Mouse (Mus musculus) hindbrain, embryonic 12.5 days (tissue): Measurements from ENCODE around the gene Cd300lg. TPM values are rescaled to one million over a fixed set of nuclear protein-coding genes. Genes with fewer than 3 reads are reported as not detected.

ENCODE experiments used
- ATAC-seq: fragments of 200-750 bp; cut with Nextera tagmentation; 2 replicates; pipeline ENCODE4 v1.8.0; 2017; ENCODE audit warnings: moderate TSS enrichment; ENCODE audit not compliant: low FRiP score
- H3K27ac ChIP-seq: fragments of 300-500 bp; sonication (generic); 2 replicates; pipeline ENCODE4 v1.5.1; 2016; ENCODE audit warnings: mild to moderate bottlenecking
- H3K27me3 ChIP-seq: fragments of 300-500 bp; sonication (generic); 2 replicates; pipeline ENCODE4 v1.6.1; 2016; ENCODE audit warnings: mild to moderate bottlenecking
- H3K36me3 ChIP-seq: fragments of 300-500 bp; sonication (generic); 2 replicates; pipeline ENCODE4 v1.6.1; 2016; ENCODE audit warnings: mild to moderate bottlenecking
- H3K4me1 ChIP-seq: fragments of 300-500 bp; sonication (generic); 2 replicates; pipeline ENCODE4 v1.6.1; 2016
- H3K4me2 ChIP-seq: fragments of 300-500 bp; sonication (generic); replicated peaks from 2 replicates; pipeline ENCODE4 v1.6.1; 2016; ENCODE audit warnings: mild to moderate bottlenecking
- H3K4me3 ChIP-seq: fragments of 300-500 bp; sonication (generic); 2 replicates; pipeline ENCODE4 v1.5.1; 2016; ENCODE audit warnings: mild to moderate bottlenecking
- H3K9ac ChIP-seq: fragments of 300-500 bp; sonication (generic); 2 replicates; pipeline ENCODE4 v1.6.1; 2016; ENCODE audit warnings: mild to moderate bottlenecking, moderate library complexity
- H3K9me3 ChIP-seq: fragments of 300-500 bp; sonication (generic); replicated peaks from 2 replicates; pipeline ENCODE4 v1.6.1; 2016; ENCODE audit warnings: mild to moderate bottlenecking
- WGBS: fragments of 180-500 bp; shearing (Covaris S2); methylation state at CpG from one replicate; pipeline ENCODE4 v1.1.7; 2016; 5-methylcytosine and 5-hydroxymethylcytosine counted together
- polyA plus RNA-seq: library from polyadenylated mRNA; unstranded; fragments of >200 nt; fragmentation: Nextera tagmentation; extraction: Ambion mirVana; gene quantifications from 2 replicates; pipeline ENCODE4 v1.2.1, GENCODE M21; 2016

Gene Cd300lg
- polyA plus RNA-seq, 1 experiment from 2014 or later: 0.12 TPM

DNA sequence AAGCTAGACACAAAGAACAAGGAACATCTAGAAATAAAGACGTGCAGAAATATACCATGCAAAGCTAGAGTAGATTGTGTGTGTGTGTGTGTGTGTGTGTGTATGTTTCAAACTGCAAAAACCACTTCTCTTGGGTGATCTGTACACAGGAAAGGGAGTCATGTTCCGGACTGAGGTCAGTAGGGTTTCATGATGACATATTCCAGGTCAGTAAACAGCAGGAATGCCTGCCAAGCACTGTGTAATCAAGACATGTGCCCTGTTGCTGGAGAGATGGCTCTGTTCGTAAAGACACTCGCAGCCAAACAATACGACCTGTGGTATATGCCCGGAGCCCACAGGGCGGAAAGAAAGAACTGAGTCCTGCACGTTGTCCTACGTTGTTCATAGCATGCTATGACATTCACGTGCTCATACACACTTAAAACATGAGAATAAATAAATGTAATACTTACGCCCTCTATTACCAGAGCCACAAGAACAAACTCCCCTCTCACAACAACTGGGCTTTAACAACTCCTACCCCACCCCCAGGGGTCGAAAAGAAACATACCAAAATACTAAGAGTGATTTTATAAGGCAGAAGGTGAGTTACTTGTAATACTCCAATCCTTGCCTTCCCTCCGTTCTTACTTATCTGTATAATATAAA, 1.7 kb upstream of the Cd300lg start:
- Histone ChIP-seq H3K4me1 (peaks cover 3% of the 10 kb centered on the region; the same call in 1 of the 2 replicates), H3K4me2 (no peak overlapping the region), H3K9me3 (0 out of 2 replicates have a peak, but pooled peaks cover under 1% of the 10 kb centered on the region), H3K9ac (no peak overlapping the region), H3K27me3 (no peaks in the 10 kb centered on the region), H3K36me3 (no peaks in the 10 kb centered on the region), H3K27ac (no peak overlapping the region), H3K4me3 (no peak overlapping the region)
- ATAC-seq: 0 out of 2 replicates have a peak, but pooled peaks have one; percentile 11
- WGBS: 58% methylated on average over 13 of the region's 13 CpGs

DNA sequence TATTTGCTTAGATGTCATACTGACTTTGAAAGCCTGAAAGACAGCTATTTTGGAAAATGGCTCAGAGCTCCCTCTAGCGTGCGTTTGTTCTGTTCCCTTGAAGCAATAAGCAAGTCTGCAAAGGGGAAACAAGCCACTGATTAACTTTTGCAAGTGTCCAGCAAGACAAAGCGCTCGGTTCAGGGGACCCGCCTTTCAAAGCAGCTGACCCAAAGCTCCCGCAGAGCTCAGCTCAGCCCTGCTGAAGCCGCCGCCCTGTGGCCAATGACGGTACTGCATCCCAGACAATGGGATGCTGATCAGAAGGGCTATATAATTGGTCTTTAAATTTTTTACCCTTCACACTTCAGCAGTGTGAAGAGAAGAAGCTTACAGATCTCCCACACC, 1.2 kb upstream of the Cd300lg start:
- H3K9me3 ChIP-seq: peaks cover 6% of the 10 kb centered on the region
- no peaks in the 10 kb centered on the region for H3K36me3 ChIP-seq
- peak; percentile 77 for ATAC-seq
- H3K27me3 ChIP-seq: no peaks in the 10 kb centered on the region
- no peak overlapping the region for H3K4me2 ChIP-seq
- H3K9ac ChIP-seq: no peak overlapping the region
- H3K4me1 ChIP-seq: peaks cover 3% of the 10 kb centered on the region; the same call in 1 of the 2 replicates
- no peak overlapping the region for H3K27ac ChIP-seq
- H3K4me3 ChIP-seq: no peak overlapping the region
- WGBS: 0% methylated on average over 9 of the region's 9 CpGs

DNA sequence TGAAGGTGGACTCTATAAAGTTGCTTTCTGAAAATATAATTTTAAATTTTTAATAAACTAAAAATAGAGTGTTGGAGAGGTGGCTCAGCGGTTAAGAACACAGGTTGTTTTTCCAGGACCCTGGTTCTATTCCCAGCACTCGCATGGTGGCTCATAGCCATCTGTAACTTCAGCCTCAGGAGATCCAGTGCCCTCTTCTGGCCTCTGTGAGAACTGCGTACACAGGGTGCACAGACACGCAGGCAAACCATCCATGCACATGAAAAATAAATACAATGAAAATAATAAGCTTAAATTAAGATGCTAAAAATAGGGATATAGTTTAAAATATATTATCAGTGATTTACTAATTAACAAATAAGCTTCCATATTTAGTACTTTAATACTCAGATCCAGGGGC, 663 bp upstream of the Cd300lg start:
- WGBS: 76% methylated on average over 4 of the region's 4 CpGs
- Histone ChIP-seq H3K27me3 (no peaks in the 10 kb centered on the region), H3K9ac (no peak overlapping the region), H3K4me2 (no peak overlapping the region), H3K27ac (no peak overlapping the region), H3K4me3 (no peak overlapping the region), H3K36me3 (no peaks in the 10 kb centered on the region), H3K4me1 (peaks cover 3% of the 10 kb centered on the region; the same call in 1 of the 2 replicates), H3K9me3 (peaks cover 11% of the 10 kb centered on the region)
- no peak for ATAC-seq

- Histone ChIP-seq H3K4me3 (no peak overlapping the region), H3K27me3 (no peaks in the 10 kb centered on the region), H3K4me1 (0 out of 2 replicates have a peak, but pooled peaks cover 3% of the 10 kb centered on the region), H3K9ac (no peak overlapping the region), H3K9me3 (peaks cover 17% of the 10 kb centered on the region), H3K36me3 (no peaks in the 10 kb centered on the region), H3K27ac (no peak overlapping the region), H3K4me2 (no peak overlapping the region)
- WGBS: 90% methylated on average over 13 of the region's 14 CpGs
- ATAC-seq: no peak
Observed at GRCm38 (mm10) chr11:102042971-102043370, 1.7 kb downstream of the Cd300lg start.

- no peaks in the 10 kb centered on the region for H3K27me3 ChIP-seq
- H3K4me1 ChIP-seq: 0 out of 2 replicates have a peak, but pooled peaks cover 3% of the 10 kb centered on the region
- ATAC-seq: no peak
- H3K4me2 ChIP-seq: no peak overlapping the region
- H3K9ac ChIP-seq: no peak overlapping the region
- 80% methylated on average over 6 of the region's 6 CpGs for whole genome bisulfite sequencing
- peaks cover 17% of the 10 kb centered on the region for H3K9me3 ChIP-seq
- no peak overlapping the region for H3K4me3 ChIP-seq
- H3K36me3 ChIP-seq: no peaks in the 10 kb centered on the region
- H3K27ac ChIP-seq: no peak overlapping the region
Observed at GRCm38 (mm10) chr11:102043381-102043780, 2.1 kb downstream of the Cd300lg start.

GRCm38 (mm10) chr11:102044691-102045212, 3.4 kb downstream of the Cd300lg start:
- no peak overlapping the region for H3K9ac ChIP-seq
- no peak overlapping the region for H3K4me3 ChIP-seq
- no peaks in the 10 kb centered on the region for H3K4me1 ChIP-seq
- no peak for ATAC-seq
- peaks cover 17% of the 10 kb centered on the region for H3K9me3 ChIP-seq
- no peak overlapping the region for H3K27ac ChIP-seq
- H3K4me2 ChIP-seq: no peak overlapping the region
- H3K36me3 ChIP-seq: no peaks in the 10 kb centered on the region
- WGBS: 91% methylated on average over 7 of the region's 7 CpGs
- H3K27me3 ChIP-seq: no peaks in the 10 kb centered on the region

- 83% methylated on average over 9 of the region's 9 CpGs for WGBS
Observed at GRCm38 (mm10) chr11:102046607-102047006, 5.3 kb downstream of the Cd300lg start.

GRCm38 (mm10) chr11:102049875-102050482, 8.7 kb downstream of the Cd300lg start:
- no peak overlapping the region for H3K4me3 ChIP-seq
- 59% methylated on average over 14 of the region's 14 CpGs for WGBS
- no peaks in the 10 kb centered on the region for H3K36me3 ChIP-seq
- no peak overlapping the region for H3K9ac ChIP-seq
- no peak overlapping the region for H3K27ac ChIP-seq
- peaks cover 13% of the 10 kb centered on the region for H3K9me3 ChIP-seq
- no peak for ATAC-seq
- no peaks in the 10 kb centered on the region for H3K4me1 ChIP-seq
- H3K4me2 ChIP-seq: no peak overlapping the region
- no peaks in the 10 kb centered on the region for H3K27me3 ChIP-seq

More at GRCm38 (mm10) chr11:102046607-102047006, 5.3 kb downstream of the Cd300lg start:
- Histone ChIP-seq H3K27ac (no peak overlapping the region), H3K27me3 (no peaks in the 10 kb centered on the region), H3K9me3 (peaks cover 17% of the 10 kb centered on the region), H3K4me3 (no peak overlapping the region), H3K4me1 (no peaks in the 10 kb centered on the region), H3K4me2 (no peak overlapping the region), H3K9ac (no peak overlapping the region), H3K36me3 (no peaks in the 10 kb centered on the region)
- no peak for ATAC-seq

DNA sequence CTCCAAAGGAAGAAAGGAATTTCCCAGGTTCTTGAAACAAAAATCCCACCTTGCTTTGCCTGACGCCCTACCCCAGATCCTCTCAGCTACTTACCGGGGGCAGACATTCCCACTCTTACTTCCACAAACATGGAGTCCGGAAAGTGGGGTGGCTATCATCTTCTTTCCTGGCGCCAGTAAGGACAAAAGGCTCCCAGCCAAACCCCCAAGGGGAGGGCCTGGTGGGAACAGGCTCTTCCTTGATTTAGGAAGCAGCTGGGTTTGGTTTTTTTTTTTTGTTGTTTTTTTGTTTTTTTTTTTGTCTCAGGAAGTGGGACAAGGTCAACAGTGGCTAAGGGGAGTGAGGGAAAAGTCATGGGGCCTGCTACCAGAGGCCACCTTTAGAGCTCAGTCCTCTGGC, 10.2 kb downstream of the Cd300lg start:
- no peak overlapping the region for H3K9ac ChIP-seq

DNA sequence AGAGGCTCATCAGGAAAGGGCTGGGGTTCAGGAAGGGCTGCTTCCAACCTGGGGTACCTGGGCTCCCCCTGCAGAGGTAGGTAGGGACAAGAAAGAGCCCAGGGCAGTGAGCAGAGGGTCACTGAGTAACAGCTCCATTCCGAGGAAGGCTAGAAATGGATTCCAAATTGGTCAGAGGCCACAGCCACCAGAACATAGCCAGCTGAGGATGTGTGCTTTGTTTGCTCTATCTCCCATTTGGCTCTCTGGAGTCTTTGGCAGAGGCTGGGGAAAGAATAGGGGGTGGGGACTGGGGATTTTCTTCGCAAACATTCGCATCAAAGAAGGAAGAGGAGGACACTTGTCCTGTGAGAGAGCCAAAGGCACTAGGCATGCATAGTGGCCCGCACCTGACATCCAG, 10.6 kb downstream of the Cd300lg start:
- H3K4me1 ChIP-seq: no peaks in the 10 kb centered on the region
- ATAC-seq: no peak
- H3K27me3 ChIP-seq: no peaks in the 10 kb centered on the region; the same call in 1 of the 2 replicates
- 41% methylated on average over 4 of the region's 4 CpGs for WGBS
- no peaks in the 10 kb centered on the region for H3K36me3 ChIP-seq
- no peak overlapping the region for H3K4me2 ChIP-seq
- H3K9me3 ChIP-seq: no peaks in the 10 kb centered on the region
- no peak overlapping the region for H3K27ac ChIP-seq
- no peak overlapping the region for H3K4me3 ChIP-seq
- no peak overlapping the region for H3K9ac ChIP-seq

More for the DNA sequence above, 10.2 kb downstream of the Cd300lg start:
- no peak overlapping the region for H3K4me3 ChIP-seq
- no peaks in the 10 kb centered on the region for H3K4me1 ChIP-seq
- WGBS: 64% methylated on average over 4 of the region's 4 CpGs
- no peaks in the 10 kb centered on the region for H3K9me3 ChIP-seq
- H3K27me3 ChIP-seq: no peaks in the 10 kb centered on the region; the same call in 1 of the 2 replicates
- no peak overlapping the region for H3K4me2 ChIP-seq
- no peak overlapping the region for H3K27ac ChIP-seq
- no peaks in the 10 kb centered on the region for H3K36me3 ChIP-seq
- ATAC-seq: no peak

DNA sequence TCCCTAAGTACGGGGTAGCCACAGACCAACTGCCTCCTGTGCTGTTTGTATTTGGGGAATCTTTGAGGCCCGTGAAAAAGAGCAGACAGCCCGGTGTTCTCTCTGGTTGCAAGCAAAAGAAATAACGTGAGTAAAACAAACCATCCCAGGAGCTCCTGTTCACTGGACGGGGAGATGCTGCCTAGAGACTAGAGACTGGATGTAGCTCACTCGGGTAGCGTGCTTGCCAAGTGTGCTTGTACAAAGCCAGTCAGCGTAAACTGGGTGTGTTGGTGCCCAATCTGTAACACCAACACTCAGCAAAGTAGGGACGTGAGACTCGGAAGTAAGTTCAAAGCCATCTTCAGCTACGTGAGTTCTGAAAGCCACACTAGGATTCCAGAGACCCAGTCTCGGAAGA, 11.4 kb downstream of the Cd300lg start:
- Histone ChIP-seq H3K4me2 (no peak overlapping the region), H3K4me1 (no peaks in the 10 kb centered on the region), H3K4me3 (no peak overlapping the region), H3K27me3 (no peaks in the 10 kb centered on the region; the same call in 1 of the 2 replicates), H3K36me3 (no peaks in the 10 kb centered on the region), H3K9me3 (no peaks in the 10 kb centered on the region), H3K27ac (no peak overlapping the region), H3K9ac (no peak overlapping the region)
- ATAC-seq: no peak
- WGBS: 85% methylated on average over 12 of the region's 12 CpGs

- Histone ChIP-seq H3K9ac (no peak overlapping the region), H3K4me3 (no peak overlapping the region), H3K9me3 (no peaks in the 10 kb centered on the region), H3K4me1 (no peaks in the 10 kb centered on the region), H3K4me2 (no peak overlapping the region), H3K27me3 (no peaks in the 10 kb centered on the region; the same call in 1 of the 2 replicates), H3K27ac (no peak overlapping the region), H3K36me3 (no peaks in the 10 kb centered on the region)
- ATAC-seq: no peak
- WGBS: 88% methylated on average over 7 of the region's 7 CpGs
Observed at GRCm38 (mm10) chr11:102053183-102053582, 11.9 kb downstream of the Cd300lg start.
